In the genomic region with DNA sequence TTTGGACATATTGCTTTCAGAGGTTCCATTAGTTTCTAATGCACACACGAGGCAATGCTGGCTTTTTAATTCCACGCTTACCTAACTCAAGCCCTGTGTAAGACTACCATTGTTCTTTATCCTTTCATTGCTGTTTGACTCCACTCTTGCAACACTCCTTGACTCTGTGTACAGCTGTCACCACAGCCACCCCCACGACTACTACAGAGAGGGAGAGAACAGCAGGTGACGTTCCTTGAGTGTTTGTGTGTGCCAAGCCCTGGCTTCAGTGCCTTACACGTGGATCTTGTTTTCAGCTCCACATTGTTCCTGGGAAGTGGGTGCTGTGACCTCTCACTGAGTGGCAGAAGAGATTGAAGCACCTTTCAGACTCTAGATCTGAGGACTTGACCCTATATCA, we compare ENCODE assay signal across 14 mouse cellular contexts.
DNase-seq lines count a peak whose midpoint lies in the region; ATAC-seq and TF ChIP-seq lines count a peak whose summit lies in the region.
"Had no signal": no experiment of that assay in that cellular context is flagged by ENCODE, and none has a peak within 500 bp of the region (broad histone marks: within the 10 kb centered on the region; RNA-seq: fewer than 3 reads in every experiment).

No protein-coding gene starts in this region.

- no peak for TF ChIP-seq CTCF in lung, postnatal 0 days (IDR thresholded peaks at IDR 0.05)
- TF ChIP-seq CTCF in thymus, adult 2 months (IDR thresholded peaks at IDR 0.05; ENCODE audit: borderline replicate concordance, control insufficient read depth, extremely low read depth, insufficient read depth, low read length, poor library complexity): no peak

- no peaks in the 10 kb centered on the region for H3K36me3 ChIP-seq in lung, postnatal 0 days (ENCODE audit: insufficient read depth, low read length)
- no peaks in the 10 kb centered on the region for H3K36me3 ChIP-seq in thymus, adult 2 months (ENCODE audit: control insufficient read depth, insufficient read depth, low read length)
- H3K36me3 ChIP-seq in forebrain, embryonic 16.5 days (ENCODE audit: control insufficient read depth, insufficient read depth): no peaks in the 10 kb centered on the region
- no peaks in the 10 kb centered on the region for H3K36me3 ChIP-seq in neural tube, embryonic 15.5 days
- H3K36me3 ChIP-seq: neural tube, embryonic 12.5 days had no signal

- TF ChIP-seq POLR2A in thymus, adult 2 months (IDR thresholded peaks at IDR 0.05; ENCODE audit: control insufficient read depth, extremely low read depth, insufficient read depth, low read length, poor library complexity): no peak

- H3K9ac ChIP-seq in lung, postnatal 0 days (replicated peaks; ENCODE audit: low read depth): no peak overlapping the region
- no peak overlapping the region for H3K9ac ChIP-seq in forebrain, embryonic 16.5 days (replicated peaks; ENCODE audit: low read depth, low read length)
- no peak overlapping the region for H3K9ac ChIP-seq in neural tube, embryonic 15.5 days (replicated peaks)
- H3K9ac ChIP-seq: neural tube, embryonic 12.5 days had no signal

- H3K27ac ChIP-seq in lung, postnatal 0 days (ENCODE audit: low read length): peak overlapping the region; percentile 73
- no peak overlapping the region for H3K27ac ChIP-seq in thymus, adult 2 months (ENCODE audit: control insufficient read depth, insufficient read depth, low read length)
- no peak overlapping the region for H3K27ac ChIP-seq in forebrain, embryonic 16.5 days (ENCODE audit: low read length)
- no peak overlapping the region for H3K27ac ChIP-seq in neural tube, embryonic 15.5 days (replicated peaks)
- H3K27ac ChIP-seq: kidney, postnatal 0 days; macrophage; neural tube, embryonic 12.5 days had no signal

- H3K4me3 ChIP-seq in lung, postnatal 0 days (ENCODE audit: low read depth, low read length): no peak overlapping the region
- H3K4me3 ChIP-seq in thymus, adult 2 months (ENCODE audit: control insufficient read depth, insufficient read depth, low read length): no peak overlapping the region
- no peak overlapping the region for H3K4me3 ChIP-seq in forebrain, embryonic 16.5 days (replicated peaks; ENCODE audit: low read length)
- H3K4me3 ChIP-seq in neural tube, embryonic 15.5 days (replicated peaks): no peak overlapping the region
- H3K4me3 ChIP-seq: neural tube, embryonic 12.5 days had no signal

- 46% methylated on average over 5 of the region's 5 CpGs for WGBS in lung, postnatal 0 days
- 62% methylated on average over 5 of the region's 5 CpGs for WGBS in thymus, adult 2 months
- WGBS in forebrain, embryonic 16.5 days: 56% methylated on average over 5 of the region's 5 CpGs
- WGBS in neural tube, embryonic 15.5 days: 81% methylated on average over 5 of the region's 5 CpGs

- peak; percentile 74 for TF ChIP-seq EP300 in lung, postnatal 0 days (IDR thresholded peaks at IDR 0.05)

- H3K27me3 ChIP-seq in lung, postnatal 0 days (replicated peaks; ENCODE audit: insufficient read depth, low read length): no peaks in the 10 kb centered on the region
- H3K27me3 ChIP-seq in thymus, adult 2 months (ENCODE audit: control insufficient read depth, insufficient read depth, low read length): no peaks in the 10 kb centered on the region
- no peaks in the 10 kb centered on the region for H3K27me3 ChIP-seq in forebrain, embryonic 16.5 days (replicated peaks; ENCODE audit: control insufficient read depth, insufficient read depth, low read length)
- H3K27me3 ChIP-seq in neural tube, embryonic 15.5 days (replicated peaks): no peaks in the 10 kb centered on the region
- H3K27me3 ChIP-seq: neural tube, embryonic 12.5 days had no signal

- H3K4me1 ChIP-seq in lung, postnatal 0 days (ENCODE audit: insufficient read depth, low read depth, low read length): no peaks in the 10 kb centered on the region
- H3K4me1 ChIP-seq in thymus, adult 2 months (replicated peaks; ENCODE audit: control insufficient read depth, insufficient read depth, low read length): peaks cover 27% of the 10 kb centered on the region
- H3K4me1 ChIP-seq in forebrain, embryonic 16.5 days (replicated peaks; ENCODE audit: control insufficient read depth, insufficient read depth, low read length): no peaks in the 10 kb centered on the region
- 0 out of 2 replicates have a peak, but pooled peaks cover 3% of the 10 kb centered on the region for H3K4me1 ChIP-seq in neural tube, embryonic 15.5 days
- H3K4me1 ChIP-seq: neural tube, embryonic 12.5 days had no signal

- H3K9me3 ChIP-seq in lung, postnatal 0 days (ENCODE audit: low read length): no peaks in the 10 kb centered on the region
- no peaks in the 10 kb centered on the region for H3K9me3 ChIP-seq in forebrain, embryonic 16.5 days (ENCODE audit: control insufficient read depth, low read length)
- H3K9me3 ChIP-seq in neural tube, embryonic 15.5 days (replicated peaks): no peaks in the 10 kb centered on the region
- H3K9me3 ChIP-seq: neural tube, embryonic 12.5 days had no signal

- peak; percentile 96 for ATAC-seq in lung, postnatal 0 days
- no peak for ATAC-seq in forebrain, embryonic 16.5 days
- ATAC-seq in neural tube, embryonic 15.5 days (ENCODE audit: low FRiP score): no peak

- no peak overlapping the region for H3K4me2 ChIP-seq in lung, postnatal 0 days (replicated peaks; ENCODE audit: low read depth, low read length)
- H3K4me2 ChIP-seq in forebrain, embryonic 16.5 days (ENCODE audit: low read length): no peak overlapping the region
- H3K4me2 ChIP-seq in neural tube, embryonic 15.5 days: no peak overlapping the region
- H3K4me2 ChIP-seq: neural tube, embryonic 12.5 days had no signal

- peak; percentile 26 for DNase-seq in gastrocnemius, adult 18-20 months (ENCODE audit: low spot score)
- no peak for DNase-seq in gastrocnemius, postnatal 4 days (ENCODE audit: low spot score in 2 of 2)
- DNase-seq in fat pad, adult 2 months (ENCODE audit: extremely low read depth, low read depth, low spot score): peak; percentile 95
- DNase-seq in lung, postnatal 0 days (ENCODE audit: low spot score): peak; percentile 89
- peak; percentile 30 for DNase-seq in thymus, adult 2 months
- DNase-seq in T-cell, adult 2 months (ENCODE audit: low spot score): no peak
- DNase-seq: embryo, embryonic 11 days; left cerebral cortex, postnatal 4 days; midbrain, embryonic 14.5 days had no signal

Comparison
In these comparisons a context has a peak if more than half of its experiments do, and no peak if none do; other contexts are left out.
1. DNase-seq: peak in gastrocnemius, adult 18-20 months (single experiment), fat pad, adult 2 months (single experiment), lung, postnatal 0 days (single experiment) and thymus, adult 2 months (single experiment); none in gastrocnemius, postnatal 4 days (0 of 2) and T-cell, adult 2 months (single experiment).